Mouse (Mus musculus) embryonic facial prominence, embryonic 15.5 days (tissue): ENCODE data around the gene Kcnj3. TPM values are rescaled to one million over a fixed set of nuclear protein-coding genes. Genes with fewer than 3 reads are reported as not detected.

Experiments used
- ATAC-seq: fragments of 200-750 bp; cut with Nextera tagmentation; 2 replicates; pipeline ENCODE4 v1.8.0; 2017; ENCODE audit warnings: low read depth, moderate TSS enrichment; ENCODE audit not compliant: insufficient number of reproducible peaks, low FRiP score, low TSS enrichment
- H3K27ac ChIP-seq: fragments of 300-500 bp; sonication (generic); replicated peaks from 2 replicates; pipeline ENCODE4 v1.5.1; 2015; ENCODE audit warnings: mild to moderate bottlenecking, inconsistent platforms
- H3K27me3 ChIP-seq: fragments of 300-500 bp; sonication (generic); 2 replicates; pipeline ENCODE4 v1.6.1; 2015; ENCODE audit warnings: inconsistent platforms
- H3K36me3 ChIP-seq: fragments of 300-500 bp; sonication (generic); 2 replicates; pipeline ENCODE4 v1.6.1; 2015; ENCODE audit warnings: mild to moderate bottlenecking, inconsistent platforms
- H3K4me1 ChIP-seq: fragments of 300-500 bp; sonication (generic); 2 replicates; pipeline ENCODE4 v1.6.1; 2015; ENCODE audit warnings: inconsistent platforms
- H3K4me2 ChIP-seq: fragments of 300-500 bp; sonication (generic); replicated peaks from 2 replicates; pipeline ENCODE4 v1.6.1; 2015; ENCODE audit warnings: mild to moderate bottlenecking, inconsistent platforms
- H3K4me3 ChIP-seq: fragments of 300-500 bp; sonication (generic); replicated peaks from 2 replicates; pipeline ENCODE4 v1.5.1; 2015; ENCODE audit warnings: mild to moderate bottlenecking, inconsistent platforms
- H3K9ac ChIP-seq: fragments of 300-500 bp; sonication (generic); 2 replicates; pipeline ENCODE4 v1.6.1; 2015; ENCODE audit warnings: inconsistent platforms
- H3K9me3 ChIP-seq: fragments of 300-500 bp; sonication (generic); replicated peaks from 2 replicates; pipeline ENCODE4 v1.6.1; 2016; ENCODE audit warnings: inconsistent platforms
- WGBS: fragments of 180-500 bp; shearing (Covaris S2); methylation state at CpG from one replicate; pipeline ENCODE4 v1.1.7; 2015; 5-methylcytosine and 5-hydroxymethylcytosine counted together
- polyA plus RNA-seq: library from polyadenylated mRNA; unstranded; fragments of >200 nt; fragmentation: Nextera tagmentation; extraction: Ambion mirVana; gene quantifications from 2 replicates; pipeline ENCODE4 v1.2.1, GENCODE M21; 2015

The Kcnj3 gene
- polyA plus RNA-seq, 1 experiment from 2014 or later, result 0.77 TPM

- Histone ChIP-seq H3K9ac (no peak overlapping the region), H3K36me3 (no peaks in the 10 kb centered on the region), H3K27ac (no peak overlapping the region), H3K4me1 (no peaks in the 10 kb centered on the region), H3K27me3 (no peaks in the 10 kb centered on the region), H3K4me2 (no peak overlapping the region), H3K4me3 (no peak overlapping the region), H3K9me3 (no peaks in the 10 kb centered on the region)
- no peak for ATAC-seq
- 72% methylated on average over 8 of the region's 8 CpGs for WGBS
Measured at GRCm38 (mm10) chr2:55532738-55533491, 97.1 kb downstream of the Kcnj3 start.

GRCm38 (mm10) chr2:55534946-55535345 is 99.2 kb downstream of the Kcnj3 start:
- H3K36me3 ChIP-seq, result no peaks in the 10 kb centered on the region
- no peak overlapping the region for H3K4me3 ChIP-seq
- no peaks in the 10 kb centered on the region for H3K4me1 ChIP-seq
- no peak overlapping the region for H3K4me2 ChIP-seq
- H3K27ac ChIP-seq, result no peak overlapping the region
- no peaks in the 10 kb centered on the region for H3K27me3 ChIP-seq
- H3K9ac ChIP-seq, result no peak overlapping the region
- 61% methylated on average over 2 of the region's 2 CpGs for WGBS
- H3K9me3 ChIP-seq, result no peaks in the 10 kb centered on the region
- ATAC-seq, result no peak

GRCm38 (mm10) chr2:55535482-55535881 is 99.7 kb downstream of the Kcnj3 start:
- Histone ChIP-seq H3K27me3 (no peaks in the 10 kb centered on the region), H3K4me3 (no peak overlapping the region), H3K4me1 (no peaks in the 10 kb centered on the region), H3K4me2 (no peak overlapping the region), H3K36me3 (no peaks in the 10 kb centered on the region), H3K9ac (no peak overlapping the region), H3K27ac (no peak overlapping the region), H3K9me3 (no peaks in the 10 kb centered on the region)
- WGBS, result 56% methylated on average over 1 of the region's 1 CpGs
- ATAC-seq, result no peak

- Histone ChIP-seq H3K4me2 (no peak overlapping the region), H3K9me3 (no peaks in the 10 kb centered on the region), H3K27ac (no peak overlapping the region), H3K4me1 (no peaks in the 10 kb centered on the region), H3K36me3 (no peaks in the 10 kb centered on the region), H3K27me3 (no peaks in the 10 kb centered on the region), H3K4me3 (no peak overlapping the region), H3K9ac (no peak overlapping the region)
- ATAC-seq, result no peak
Measured at GRCm38 (mm10) chr2:55547612-55548011, 111.8 kb downstream of the Kcnj3 start.

GRCm38 (mm10) chr2:55558368-55558985 is 122.7 kb downstream of the Kcnj3 start:
- WGBS, result 65% methylated on average over 4 of the region's 4 CpGs
- no peaks in the 10 kb centered on the region for H3K36me3 ChIP-seq
- no peaks in the 10 kb centered on the region for H3K27me3 ChIP-seq
- H3K9me3 ChIP-seq, result no peaks in the 10 kb centered on the region
- H3K4me2 ChIP-seq, result no peak overlapping the region
- no peak overlapping the region for H3K27ac ChIP-seq
- no peak for ATAC-seq
- H3K9ac ChIP-seq, result no peak overlapping the region
- H3K4me3 ChIP-seq, result no peak overlapping the region
- no peaks in the 10 kb centered on the region for H3K4me1 ChIP-seq

GRCm38 (mm10) chr2:55569291-55569690 is 133.5 kb downstream of the Kcnj3 start:
- Histone ChIP-seq H3K27me3 (no peaks in the 10 kb centered on the region), H3K4me2 (no peak overlapping the region), H3K36me3 (no peaks in the 10 kb centered on the region), H3K9ac (no peak overlapping the region), H3K4me1 (no peaks in the 10 kb centered on the region), H3K9me3 (no peaks in the 10 kb centered on the region), H3K4me3 (no peak overlapping the region), H3K27ac (no peak overlapping the region)
- no peak for ATAC-seq
- WGBS, result 77% methylated on average over 7 of the region's 7 CpGs

GRCm38 (mm10) chr2:55571425-55571824 is 135.7 kb downstream of the Kcnj3 start:
- ATAC-seq, result no peak
- Histone ChIP-seq H3K4me2 (no peak overlapping the region), H3K4me3 (no peak overlapping the region), H3K9ac (no peak overlapping the region), H3K27me3 (no peaks in the 10 kb centered on the region), H3K4me1 (no peaks in the 10 kb centered on the region), H3K9me3 (no peaks in the 10 kb centered on the region), H3K27ac (no peak overlapping the region), H3K36me3 (no peaks in the 10 kb centered on the region)
- WGBS, result 23% methylated on average over 3 of the region's 3 CpGs

- no peaks in the 10 kb centered on the region for H3K36me3 ChIP-seq
- H3K27ac ChIP-seq, result no peak overlapping the region
- H3K4me1 ChIP-seq, result no peaks in the 10 kb centered on the region
- no peak overlapping the region for H3K4me2 ChIP-seq
- H3K9ac ChIP-seq, result no peak overlapping the region
- no peaks in the 10 kb centered on the region for H3K9me3 ChIP-seq
- no peak overlapping the region for H3K4me3 ChIP-seq
- ATAC-seq, result no peak
- no peaks in the 10 kb centered on the region for H3K27me3 ChIP-seq
- 53% methylated on average over 2 of the region's 2 CpGs for WGBS
Measured at GRCm38 (mm10) chr2:55580286-55580685, 144.5 kb downstream of the Kcnj3 start.

- no peak overlapping the region for H3K4me2 ChIP-seq
- no peaks in the 10 kb centered on the region for H3K4me1 ChIP-seq
- no peak overlapping the region for H3K4me3 ChIP-seq
- no peaks in the 10 kb centered on the region for H3K27me3 ChIP-seq
- H3K27ac ChIP-seq, result no peak overlapping the region
- WGBS, result 44% methylated on average over 3 of the region's 3 CpGs
- H3K9ac ChIP-seq, result no peak overlapping the region
- no peak for ATAC-seq
- no peaks in the 10 kb centered on the region for H3K9me3 ChIP-seq
- H3K36me3 ChIP-seq, result no peaks in the 10 kb centered on the region
Measured at GRCm38 (mm10) chr2:55591226-55591988, 155.6 kb downstream of the Kcnj3 start.
